Mouse (Mus musculus) inflammation-experienced regulatory T-cells, adult 6 months (primary cell): ENCODE measurements around the gene Erbb3. TPM values are rescaled to one million over a fixed set of nuclear protein-coding genes. Genes with fewer than 3 reads are reported as not detected.
"Not testable (repeated sequence)": the region's sequence is repeated elsewhere in the genome, so short reads cannot be mapped to it uniquely, and the experiment has no call there.

Experiments used
- ATAC-seq: one replicate; pipeline ENCODE4 v1.8.0; 2017
- polyA plus RNA-seq, 3 experiments: library from polyadenylated mRNA; unstranded; fragments of 100-300 nt; shearing (Covaris generic); gene quantifications; one replicate each; pipeline ENCODE4 v1.2.1; 2017

The Erbb3 gene
- 1 to 10 TPM; 2.6 to 9.3 (median 3.9) TPM for polyA plus RNA-seq

- ATAC-seq = peak; percentile 70
These were observed at the start of gene Erbb3 for GRCm38 (mm10) chr10:128589464-128590192. TSS of gene Erbb3 (minus strand) at chr10:128589652.

GRCm38 (mm10) chr10:128637011-128637410, 47.6 kb upstream of the Erbb3 start:
- peak; percentile 91 for ATAC-seq

GRCm38 (mm10) chr10:128636561-128636960, 47.1 kb upstream of the Erbb3 start:
- peak; percentile 23 for ATAC-seq

- no peak for ATAC-seq
These were observed 46.2 kb upstream of the Erbb3 start for GRCm38 (mm10) chr10:128635697-128636096.

- no peak for ATAC-seq
These were observed 42.1 kb upstream of the Erbb3 start for GRCm38 (mm10) chr10:128631571-128631970.

- ATAC-seq = not testable (repeated sequence)
These were observed 40.9 kb upstream of the Erbb3 start for GRCm38 (mm10) chr10:128630306-128630705.

- ATAC-seq = no peak
These were observed 40.3 kb upstream of the Erbb3 start for GRCm38 (mm10) chr10:128629746-128630145.

- ATAC-seq = no peak
These were observed 38.2 kb upstream of the Erbb3 start for GRCm38 (mm10) chr10:128627398-128628317.

- peak; percentile 99 for ATAC-seq
These were observed 37.2 kb upstream of the Erbb3 start, which contains the start of gene Rps26 for GRCm38 (mm10) chr10:128626311-128627310. TSS of gene Rps26 (minus strand) at chr10:128626747.

- no peak for ATAC-seq
These were observed 35.9 kb upstream of the Erbb3 start for GRCm38 (mm10) chr10:128625287-128625894.

- ATAC-seq = not testable (repeated sequence)
These were observed 33.7 kb upstream of the Erbb3 start for GRCm38 (mm10) chr10:128623106-128623613.

GRCm38 (mm10) chr10:128622702-128623101, 33.2 kb upstream of the Erbb3 start:
- ATAC-seq = no peak

GRCm38 (mm10) chr10:128621986-128622520, 32.6 kb upstream of the Erbb3 start:
- ATAC-seq = no peak

GRCm38 (mm10) chr10:128620241-128620640, 30.8 kb upstream of the Erbb3 start:
- ATAC-seq = no peak

GRCm38 (mm10) chr10:128619148-128619547, 29.7 kb upstream of the Erbb3 start:
- not testable (repeated sequence) for ATAC-seq

- ATAC-seq = no peak
These were observed 29.1 kb upstream of the Erbb3 start for GRCm38 (mm10) chr10:128618570-128618969.

- not testable (repeated sequence) for ATAC-seq
These were observed 26.5 kb upstream of the Erbb3 start for GRCm38 (mm10) chr10:128615798-128616448.

GRCm38 (mm10) chr10:128614934-128615333, 25.5 kb upstream of the Erbb3 start:
- ATAC-seq = no peak

GRCm38 (mm10) chr10:128613820-128614219, 24.4 kb upstream of the Erbb3 start:
- not testable (repeated sequence) for ATAC-seq

- peak; percentile 83 for ATAC-seq
These were observed 23.6 kb upstream of the Erbb3 start for GRCm38 (mm10) chr10:128613154-128613440.
